Mouse (Mus musculus) heart, embryonic 14.5 days (tissue): Measurements from ENCODE around the gene Abcc8. TPM values are rescaled to one million over a fixed set of nuclear protein-coding genes. Genes with fewer than 3 reads are reported as not detected.

ENCODE experiments used
- ATAC-seq: fragments of 200-750 bp; cut with Nextera tagmentation; 2 replicates; pipeline ENCODE4 v1.8.0; 2017; ENCODE audit warnings: low read depth, moderate TSS enrichment; ENCODE audit not compliant: insufficient number of reproducible peaks, insufficient read depth, low FRiP score
- H3K27ac ChIP-seq, 2 experiments: fragments of 200-500 bp in 1 of 2; fragments of 300-500 bp in 1 of 2; sonication (generic) in 1 of 2; replicated peaks in 1 of 2; 2 replicates each; pipeline ENCODE4 v1.5.1; 2012 to 2014; ENCODE audit warnings: low read depth in 2 of 2, low read length in 2 of 2, control low read depth in 1 of 2, mild to moderate bottlenecking in 1 of 2, mixed read lengths in 1 of 2; ENCODE audit not compliant: control insufficient read depth in 1 of 2, insufficient read depth in 1 of 2
- H3K27me3 ChIP-seq: fragments of 300-500 bp; sonication (generic); 2 replicates; pipeline ENCODE4 v1.6.1; 2014; ENCODE audit warnings: mild to moderate bottlenecking, low read length, control low read depth; ENCODE audit not compliant: control insufficient read depth, insufficient read depth
- H3K36me3 ChIP-seq: fragments of 300-500 bp; sonication (generic); 2 replicates; pipeline ENCODE4 v1.6.1; 2014; ENCODE audit warnings: mild to moderate bottlenecking, control low read depth, low read length, mixed read lengths; ENCODE audit not compliant: control insufficient read depth, insufficient read depth
- H3K4me1 ChIP-seq, 2 experiments: fragments of 200-500 bp in 1 of 2; fragments of 300-500 bp in 1 of 2; sonication (generic) in 1 of 2; 2 replicates each; pipeline ENCODE4 v1.6.1; 2012 to 2014; ENCODE audit warnings: low read length in 2 of 2, control low read depth in 1 of 2, mixed read lengths in 1 of 2; ENCODE audit not compliant: control insufficient read depth in 2 of 2, insufficient read depth in 2 of 2
- H3K4me2 ChIP-seq: fragments of 300-500 bp; sonication (generic); 2 replicates; pipeline ENCODE4 v1.6.1; 2014; ENCODE audit warnings: mild to moderate bottlenecking, low read length
- H3K4me3 ChIP-seq, 2 experiments: fragments of 200-500 bp in 1 of 2; fragments of 300-500 bp in 1 of 2; sonication (generic) in 1 of 2; 2 replicates each; pipeline ENCODE4 v1.5.1; 2012 to 2014; ENCODE audit warnings: low read length in 2 of 2, mild to moderate bottlenecking in 2 of 2, control low read depth in 1 of 2, low read depth in 1 of 2, moderate library complexity in 1 of 2; ENCODE audit not compliant: control insufficient read depth in 1 of 2, insufficient read depth in 1 of 2
- H3K9ac ChIP-seq: fragments of 300-500 bp; sonication (generic); 2 replicates; pipeline ENCODE4 v1.6.1; 2014; ENCODE audit warnings: mild to moderate bottlenecking, low read length
- H3K9me3 ChIP-seq: fragments of 300-500 bp; sonication (generic); 2 replicates; pipeline ENCODE4 v1.6.1; 2016; ENCODE audit warnings: low read length, control low read depth; ENCODE audit not compliant: control insufficient read depth
- WGBS: fragments of 180-500 bp; shearing (Covaris S2); extraction: QIAGEN DNeasy Blood & Tissue Kit; methylation state at CpG from one replicate; pipeline ENCODE4 v1.1.7; 2014; 5-methylcytosine and 5-hydroxymethylcytosine counted together
- polyA plus RNA-seq: library from polyadenylated mRNA; unstranded; fragments of >200 nt; fragmentation: Nextera tagmentation; extraction: Ambion mirVana; gene quantifications from 2 replicates; pipeline ENCODE4 v1.2.1, GENCODE M21; 2014

The Abcc8 gene
- polyA plus RNA-seq, 1 experiment from 2014 or later: 18.8 TPM

DNA sequence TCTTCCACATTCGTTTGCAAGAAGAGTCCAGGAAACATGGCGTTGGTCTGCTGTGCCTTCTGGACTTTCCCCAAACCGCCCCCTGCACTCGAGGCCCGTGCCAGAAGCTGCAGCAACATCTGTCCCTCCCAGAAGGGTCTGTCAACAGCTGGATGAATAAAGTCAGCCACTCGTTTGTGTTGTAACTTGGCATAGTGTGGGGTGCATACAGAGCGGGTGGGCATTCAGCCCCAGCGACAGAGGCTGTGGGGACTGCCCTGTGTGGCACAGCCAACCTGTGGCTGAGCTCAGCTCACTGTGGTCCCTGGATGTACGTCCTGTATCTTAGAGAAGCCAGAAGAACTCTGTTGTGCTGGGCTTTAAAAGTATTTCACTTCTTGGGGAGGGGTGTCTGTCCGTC lies 95.8 kb downstream of the Abcc8 start:
- H3K36me3 ChIP-seq: peaks cover 50% of the 10 kb centered on the region
- ATAC-seq: no peak

DNA sequence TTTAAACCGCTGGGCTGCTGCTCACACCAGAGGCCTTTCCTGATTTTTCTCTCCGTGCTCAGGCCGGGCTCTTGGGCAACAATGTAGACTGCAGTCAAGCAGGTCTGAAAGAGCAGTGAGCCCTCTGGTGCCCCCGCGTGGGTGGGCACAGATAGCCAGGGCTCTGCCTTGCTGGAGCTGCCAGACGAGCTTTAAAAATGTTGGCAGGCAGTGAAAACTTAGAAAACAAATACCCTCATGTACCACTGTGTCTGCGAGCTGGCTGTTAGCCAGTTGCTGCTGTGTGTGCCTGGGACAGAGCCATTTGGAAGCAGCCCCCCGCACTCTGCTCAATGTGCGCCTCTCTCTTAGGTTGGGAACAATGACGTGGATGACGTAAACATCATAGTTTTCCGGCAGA lies 102.2 kb downstream of the Abcc8 start:
- Histone ChIP-seq H3K36me3 (peaks cover 95% of the 10 kb centered on the region), H3K4me1 (peaks cover 4 to 5% of the 10 kb centered on the region in 2 experiments; a peak in 3 of 4 replicates), H3K9ac (no peak overlapping the region), H3K4me2 (no peak overlapping the region), H3K27ac (no peak overlapping the region), H3K27me3 (no peaks in the 10 kb centered on the region), H3K4me3 (no peak overlapping the region), H3K9me3 (no peaks in the 10 kb centered on the region)
- 83% methylated on average over 12 of the region's 12 CpGs for WGBS
- no peak for ATAC-seq

More for the DNA sequence above, 95.8 kb downstream of the Abcc8 start:
- 69% methylated on average over 10 of the region's 10 CpGs for WGBS
- Histone ChIP-seq H3K4me1 (peaks cover 16 to 22% of the 10 kb centered on the region in 2 experiments), H3K4me2 (no peak overlapping the region), H3K9me3 (peaks cover 2% of the 10 kb centered on the region; the same call in 1 of the 2 replicates), H3K27ac (no peak overlapping the region), H3K27me3 (no peaks in the 10 kb centered on the region), H3K4me3 (no peak overlapping the region), H3K9ac (no peak overlapping the region)

DNA sequence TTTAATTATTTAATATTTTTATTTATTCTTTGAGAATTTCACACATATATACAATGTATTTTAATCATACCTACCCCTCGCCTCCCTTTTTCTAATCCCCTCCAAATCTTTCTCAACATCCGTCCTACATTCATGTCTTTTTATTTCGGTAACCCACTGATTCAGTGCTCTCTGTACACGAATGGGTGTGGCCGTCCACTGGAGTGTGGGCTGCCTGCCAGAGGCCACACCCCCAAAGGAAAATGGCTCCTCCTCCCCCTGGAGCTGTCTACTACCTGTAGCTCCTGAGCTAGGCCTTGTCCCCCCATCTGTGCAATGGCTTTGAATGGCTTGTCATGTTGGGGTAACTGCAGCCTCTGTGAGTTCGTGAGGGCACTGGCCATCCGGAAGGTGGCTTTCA lies 103.0 kb downstream of the Abcc8 start:
- no peak overlapping the region for H3K9ac ChIP-seq
- H3K4me3 ChIP-seq: no peak overlapping the region
- no peak overlapping the region for H3K4me2 ChIP-seq
- no peaks in the 10 kb centered on the region for H3K9me3 ChIP-seq
- H3K4me1 ChIP-seq: no peaks in the 10 kb centered on the region
- no peaks in the 10 kb centered on the region for H3K27me3 ChIP-seq
- WGBS: 87% methylated on average over 7 of the region's 7 CpGs
- H3K27ac ChIP-seq: no peak overlapping the region
- no peak for ATAC-seq
- peaks cover 95% of the 10 kb centered on the region for H3K36me3 ChIP-seq

DNA sequence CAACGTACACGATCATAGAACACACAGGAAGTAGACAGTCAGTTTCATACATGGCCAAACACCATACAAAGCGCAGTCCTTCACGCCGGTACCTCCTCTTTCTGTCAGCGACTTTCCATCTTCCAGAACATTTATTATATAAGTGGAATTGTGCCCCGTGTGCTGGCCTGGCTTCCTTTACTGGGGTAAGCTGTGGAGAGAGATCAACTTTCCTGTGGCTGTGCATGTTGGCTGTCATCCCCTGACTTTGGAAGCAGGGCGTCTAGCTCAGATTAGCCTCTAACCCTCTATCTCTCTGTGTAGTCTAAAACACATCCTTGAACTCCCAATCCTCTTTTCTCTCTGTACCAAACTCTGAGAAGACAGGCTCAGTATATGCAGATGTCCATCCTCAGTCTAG lies 111.0 kb downstream of the Abcc8 start:
- Histone ChIP-seq H3K9me3 (no peaks in the 10 kb centered on the region), H3K9ac (no peak overlapping the region), H3K27me3 (no peaks in the 10 kb centered on the region), H3K4me2 (no peak overlapping the region), H3K4me3 (no peak overlapping the region), H3K36me3 (peaks cover 92% of the 10 kb centered on the region), H3K4me1 (no peaks in the 10 kb centered on the region), H3K27ac (no peak overlapping the region)
- ATAC-seq: no peak
- WGBS: 89% methylated on average over 8 of the region's 8 CpGs

DNA sequence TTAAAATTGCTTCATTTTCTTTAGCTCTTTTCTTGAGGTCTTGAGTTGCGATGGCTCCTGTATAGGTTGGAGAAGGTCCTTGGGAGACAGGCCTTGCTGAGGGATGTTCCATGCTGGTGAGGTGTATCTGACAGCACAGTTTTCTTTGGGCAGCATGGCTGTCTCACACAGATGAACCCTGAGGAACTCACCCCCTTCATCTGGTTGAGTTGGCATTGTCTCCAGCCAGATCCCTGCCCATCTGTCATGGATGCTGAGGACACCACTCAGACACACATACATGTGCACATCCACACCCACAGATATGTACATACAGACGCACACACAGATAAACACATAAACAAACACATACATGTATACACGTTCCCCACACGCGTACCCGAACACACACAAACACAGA lies 116.5 kb downstream of the Abcc8 start:
- Histone ChIP-seq H3K36me3 (peaks cover 84% of the 10 kb centered on the region), H3K4me1 (no peaks in the 10 kb centered on the region), H3K9ac (no peak overlapping the region), H3K9me3 (no peaks in the 10 kb centered on the region), H3K27me3 (no peaks in the 10 kb centered on the region), H3K27ac (no peak overlapping the region), H3K4me2 (no peak overlapping the region), H3K4me3 (no peak overlapping the region)
- 90% methylated on average over 6 of the region's 6 CpGs for WGBS
- no peak for ATAC-seq

DNA sequence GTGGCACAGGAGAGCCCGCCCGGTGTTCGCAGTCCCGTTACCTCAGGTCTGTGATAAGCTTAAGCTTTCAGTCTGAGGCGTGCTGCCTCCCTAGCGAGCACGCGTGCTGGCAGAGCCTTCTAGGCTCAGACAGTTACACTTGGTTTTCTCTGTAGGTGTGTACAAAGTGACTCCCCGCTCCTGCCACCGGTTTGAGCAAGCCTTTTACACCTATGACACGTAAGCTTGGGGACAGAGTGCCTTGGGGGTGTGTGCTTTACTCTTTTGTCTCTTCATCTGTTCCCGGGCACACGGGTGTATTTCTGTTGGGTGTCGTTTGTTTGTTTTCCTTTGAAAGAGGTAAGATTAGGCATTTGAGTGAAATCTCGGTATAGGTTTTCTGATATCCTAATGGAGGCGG lies 118.2 kb downstream of the Abcc8 start:
- Histone ChIP-seq H3K4me3 (no peak overlapping the region), H3K27me3 (no peaks in the 10 kb centered on the region), H3K27ac (no peak overlapping the region), H3K9me3 (no peaks in the 10 kb centered on the region), H3K4me2 (no peak overlapping the region), H3K36me3 (peaks cover 84% of the 10 kb centered on the region), H3K9ac (no peak overlapping the region), H3K4me1 (no peaks in the 10 kb centered on the region)
- WGBS: 93% methylated on average over 16 of the region's 16 CpGs
- no peak for ATAC-seq

DNA sequence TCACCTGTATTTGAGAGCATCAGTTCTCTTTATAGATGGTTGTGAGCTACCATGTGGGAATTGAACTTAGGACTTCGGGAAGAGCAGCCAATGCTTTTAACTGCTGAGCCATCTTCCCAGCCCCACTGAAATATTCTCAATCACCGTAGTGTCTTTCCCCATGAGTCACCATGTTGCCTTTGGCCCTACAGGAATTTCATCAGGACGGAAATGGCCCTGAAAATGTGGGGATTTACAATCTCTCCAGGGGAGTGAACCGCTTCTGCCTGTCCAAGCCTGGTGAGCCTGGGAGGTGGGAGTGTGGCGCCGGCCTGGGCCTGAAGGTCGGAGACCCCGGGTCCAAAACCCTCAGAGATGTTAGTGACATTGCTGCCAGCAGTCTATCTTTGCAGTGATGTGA lies 119.1 kb downstream of the Abcc8 start:
- Histone ChIP-seq H3K4me2 (no peak overlapping the region), H3K9ac (no peak overlapping the region), H3K27me3 (no peaks in the 10 kb centered on the region), H3K27ac (no peak overlapping the region), H3K36me3 (peaks cover 84% of the 10 kb centered on the region), H3K9me3 (no peaks in the 10 kb centered on the region), H3K4me3 (no peak overlapping the region), H3K4me1 (no peaks in the 10 kb centered on the region)
- 95% methylated on average over 8 of the region's 8 CpGs for WGBS
- no peak for ATAC-seq

DNA sequence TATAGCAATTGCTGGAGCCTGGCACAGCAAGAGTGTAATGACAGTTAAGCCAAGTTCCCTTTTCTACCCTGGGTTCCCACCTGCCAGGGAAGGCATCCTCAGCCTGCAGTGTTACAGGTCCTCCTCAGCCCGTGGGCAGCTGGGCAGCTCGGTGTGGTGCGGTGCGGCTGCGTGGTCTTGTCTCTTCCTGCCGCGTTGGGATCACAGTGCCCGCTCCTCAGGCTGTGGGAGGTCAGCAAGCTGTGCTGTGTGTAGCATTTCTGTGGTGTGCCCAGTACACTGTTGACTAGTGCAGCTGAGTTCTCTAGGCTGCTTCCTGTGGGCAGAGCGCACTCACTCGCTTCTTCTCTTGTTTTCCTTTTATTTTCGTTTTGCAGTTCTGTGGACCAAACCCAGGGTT lies 121.0 kb downstream of the Abcc8 start:
- no peaks in the 10 kb centered on the region for H3K9me3 ChIP-seq
- no peak overlapping the region for H3K4me2 ChIP-seq
- no peak overlapping the region for H3K9ac ChIP-seq
- H3K4me3 ChIP-seq: no peak overlapping the region
- H3K27ac ChIP-seq: no peak overlapping the region
- H3K27me3 ChIP-seq: no peaks in the 10 kb centered on the region
- WGBS: 90% methylated on average over 11 of the region's 11 CpGs
- H3K4me1 ChIP-seq: no peaks in the 10 kb centered on the region
- ATAC-seq: no peak
- H3K36me3 ChIP-seq: peaks cover 89% of the 10 kb centered on the region
